Mouse (Mus musculus): Measurements from ENCODE around the gene Rnf220. TPM values are rescaled to one million over a fixed set of nuclear protein-coding genes. Genes with fewer than 3 reads are reported as not detected.
"Not testable (repeated sequence)": the region's sequence is repeated elsewhere in the genome, so short reads cannot be mapped to it uniquely, and the experiment has no call there.

Rnf220 gene
- total RNA-seq, 4 experiments from 2014 or later: 30.3 to 37.3 (median 31.9) TPM

DNA sequence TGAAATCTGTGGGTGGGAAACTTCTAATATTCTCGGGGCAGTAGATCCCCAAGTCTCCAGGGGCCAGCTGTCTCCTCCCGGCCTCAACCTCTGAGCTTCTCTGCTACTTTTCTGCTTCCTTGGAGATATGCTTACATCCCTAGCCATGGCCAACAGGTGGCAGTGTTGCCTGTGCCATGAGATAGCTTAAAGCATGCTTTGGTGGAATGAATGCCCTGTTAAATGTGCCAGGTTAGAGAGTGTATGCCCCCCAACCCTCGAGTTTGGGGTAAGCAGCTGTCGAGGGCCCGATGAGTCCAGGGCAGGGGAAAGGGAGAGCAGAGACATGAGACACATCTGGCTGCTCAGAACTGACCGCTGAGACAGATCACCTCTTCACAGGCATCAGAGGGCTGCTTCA lies 226.6 kb downstream of the Rnf220 start:
- DNase-seq (ENCODE audit: low spot score): peak; percentile 57

DNA sequence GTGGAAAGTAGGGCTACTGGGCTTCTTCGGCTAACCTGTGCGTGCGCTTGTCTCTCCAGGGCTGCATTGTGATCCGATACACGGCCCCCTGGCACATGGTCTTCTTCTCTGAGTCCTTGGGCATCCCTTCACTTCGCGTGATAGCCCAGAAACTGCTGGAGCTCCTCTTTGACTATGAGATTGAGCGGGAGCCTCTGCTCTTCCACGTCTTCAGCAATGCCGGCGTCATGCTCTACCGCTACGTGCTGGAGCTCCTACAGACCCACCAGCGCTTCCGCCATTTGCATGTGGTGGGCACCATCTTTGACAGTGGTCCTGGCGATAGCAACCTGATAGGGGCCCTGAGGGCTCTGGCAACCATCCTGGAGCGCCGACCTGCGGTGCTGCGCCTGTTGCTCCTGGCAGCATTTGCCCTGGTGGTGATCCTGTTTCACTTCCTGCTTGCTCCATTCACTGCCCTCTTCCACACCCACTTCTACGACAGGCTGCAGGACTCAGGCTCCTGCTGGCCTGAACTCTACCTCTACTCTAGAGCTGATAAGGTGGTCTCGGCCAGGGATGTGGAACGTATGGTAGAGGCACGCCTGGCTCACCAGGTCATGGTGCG lies 228.9 kb downstream of the Rnf220 start:
- DNase-seq (ENCODE audit: low spot score): no peak

DNA sequence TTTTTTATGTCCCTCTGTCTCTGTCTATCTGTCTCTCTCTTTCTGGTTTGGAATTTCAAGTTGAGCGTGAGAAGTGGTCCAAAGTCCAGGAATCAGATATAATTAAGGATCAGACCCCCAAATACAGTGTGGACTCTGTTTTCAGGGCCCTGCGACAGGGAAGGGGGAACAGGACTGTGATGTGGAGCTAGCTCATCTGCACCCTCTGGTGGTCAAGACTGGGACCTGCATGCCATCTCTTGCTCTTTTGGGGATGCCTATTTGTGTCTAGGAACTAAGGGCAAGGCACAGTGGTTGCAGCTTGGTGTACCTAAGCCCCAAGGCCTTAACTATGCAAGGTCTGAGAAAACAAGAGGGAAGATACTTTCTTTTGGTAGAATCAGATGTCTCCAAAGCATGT lies 229.6 kb downstream of the Rnf220 start:
- peak; percentile 80 for DNase-seq (ENCODE audit: low spot score)

DNA sequence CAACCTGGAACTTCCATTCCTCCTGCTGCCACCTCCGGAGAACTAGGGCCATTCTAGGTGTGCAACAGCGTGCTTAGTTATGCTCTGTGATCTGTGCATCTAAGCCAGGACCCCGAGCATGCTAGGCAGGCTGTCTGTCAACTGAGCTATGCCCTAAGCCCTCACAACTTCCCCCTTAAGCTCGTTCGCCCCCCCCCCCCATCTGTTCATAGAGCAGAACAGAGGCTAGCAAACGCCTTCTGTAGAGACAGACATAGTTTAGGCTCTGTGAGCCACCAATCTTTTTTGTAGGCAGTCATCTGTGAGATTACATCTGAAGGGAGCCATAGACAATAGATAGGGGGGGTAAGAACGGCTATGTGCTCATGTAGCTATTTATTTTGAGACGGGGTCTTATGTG lies 233.9 kb downstream of the Rnf220 start:
- DNase-seq (ENCODE audit: low spot score): no peak

DNA sequence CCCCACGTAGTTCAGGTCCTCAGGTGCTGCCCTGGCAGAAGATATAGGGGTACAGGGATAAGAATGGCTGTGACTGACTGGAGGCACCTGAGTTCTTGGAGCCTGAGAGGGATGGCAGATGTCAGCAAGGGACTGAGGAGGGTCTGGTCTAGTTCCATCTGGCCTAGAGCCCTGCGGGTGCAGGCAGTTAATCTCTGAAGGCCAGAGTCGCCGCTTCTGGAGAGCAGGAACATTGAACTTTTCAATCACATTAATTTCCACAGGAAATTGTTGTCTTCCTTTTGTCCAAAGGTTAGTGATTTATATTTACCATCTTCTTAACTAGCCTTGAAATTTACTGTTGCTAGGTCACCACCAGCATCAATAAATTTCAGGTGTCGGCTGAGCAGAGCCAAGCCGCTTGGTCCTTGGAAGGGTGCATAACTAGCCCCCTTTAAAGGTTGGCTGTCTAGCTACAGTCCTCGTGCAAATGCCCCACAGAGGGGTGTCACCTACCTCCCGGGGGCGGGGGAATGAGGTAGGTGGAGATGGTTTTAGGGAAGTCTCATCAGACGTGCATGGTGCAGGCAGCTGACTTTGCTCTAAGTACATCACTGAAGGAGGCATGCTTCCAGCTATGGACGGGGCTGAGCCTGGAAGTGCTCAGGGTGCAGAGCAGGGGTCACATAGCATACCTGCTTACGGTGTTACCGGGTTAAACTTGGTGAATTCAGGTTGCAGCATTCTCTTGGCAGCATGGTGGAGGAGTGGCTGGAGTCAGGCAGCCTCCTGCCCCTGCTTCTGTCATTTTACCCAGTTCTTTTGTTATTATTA lies 234.5 kb downstream of the Rnf220 start:
- no peak for DNase-seq (ENCODE audit: low spot score)

DNA sequence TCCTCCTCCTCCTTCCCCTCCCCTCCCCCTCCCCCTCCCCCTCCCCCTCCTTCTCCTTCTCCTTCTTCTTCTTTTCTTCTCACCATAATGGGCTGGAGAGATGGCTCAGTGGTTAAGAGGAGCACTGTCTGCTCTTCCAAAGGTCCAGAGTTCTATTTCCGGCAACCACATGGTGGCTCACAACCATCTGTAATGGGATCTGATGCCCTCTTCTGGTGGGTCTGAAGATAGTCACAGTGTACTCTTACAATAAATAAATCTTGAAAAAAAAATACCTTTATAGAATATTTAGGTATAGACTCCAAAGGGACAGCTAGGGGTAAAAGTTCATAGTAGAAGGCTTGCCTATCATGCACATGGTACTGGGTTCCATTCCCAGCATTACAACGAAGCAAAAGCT lies 235.6 kb downstream of the Rnf220 start:
- DNase-seq (ENCODE audit: low spot score): no peak

DNA sequence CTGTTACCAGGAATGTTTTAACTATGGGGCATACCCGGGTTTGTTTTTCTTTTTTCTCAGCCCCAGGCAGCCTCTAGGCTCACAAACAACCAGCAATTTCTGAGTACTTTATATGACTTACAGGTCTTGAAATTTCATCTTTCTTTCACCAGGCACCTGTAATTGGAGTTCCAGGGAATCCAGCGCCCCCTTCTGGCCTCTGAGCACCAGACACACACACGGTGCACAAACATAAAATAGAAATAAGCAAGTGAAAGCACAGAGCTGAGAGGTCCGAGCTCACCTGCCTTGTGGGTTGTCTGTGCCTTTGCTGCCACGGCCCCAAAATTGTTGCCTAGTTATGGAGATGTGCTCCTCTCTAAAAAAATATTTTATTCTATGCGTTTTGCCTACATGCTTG lies 236.9 kb downstream of the Rnf220 start:
- not testable (repeated sequence) for DNase-seq (ENCODE audit: low spot score)

DNA sequence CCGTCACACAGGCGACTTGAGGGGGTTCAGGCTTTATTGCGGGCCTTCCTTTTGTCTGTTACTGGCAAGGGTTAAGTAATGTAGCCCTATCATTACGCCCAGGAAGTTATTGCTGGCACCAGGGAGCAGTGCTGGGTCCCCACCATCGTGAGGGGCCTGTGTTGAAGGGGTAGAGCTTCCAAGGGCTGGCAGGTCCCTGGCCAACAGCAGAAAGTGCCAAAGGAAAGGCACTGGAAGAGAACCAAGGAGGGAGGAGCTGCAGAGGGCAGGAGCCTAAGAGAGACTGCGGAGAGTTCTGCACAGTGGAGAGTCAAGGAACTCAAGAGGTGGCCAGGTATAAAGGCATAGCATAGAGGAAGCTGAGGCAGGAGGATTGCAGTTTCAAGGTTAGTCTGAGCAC lies 242.2 kb downstream of the Rnf220 start:
- DNase-seq (ENCODE audit: low spot score): no peak

DNA sequence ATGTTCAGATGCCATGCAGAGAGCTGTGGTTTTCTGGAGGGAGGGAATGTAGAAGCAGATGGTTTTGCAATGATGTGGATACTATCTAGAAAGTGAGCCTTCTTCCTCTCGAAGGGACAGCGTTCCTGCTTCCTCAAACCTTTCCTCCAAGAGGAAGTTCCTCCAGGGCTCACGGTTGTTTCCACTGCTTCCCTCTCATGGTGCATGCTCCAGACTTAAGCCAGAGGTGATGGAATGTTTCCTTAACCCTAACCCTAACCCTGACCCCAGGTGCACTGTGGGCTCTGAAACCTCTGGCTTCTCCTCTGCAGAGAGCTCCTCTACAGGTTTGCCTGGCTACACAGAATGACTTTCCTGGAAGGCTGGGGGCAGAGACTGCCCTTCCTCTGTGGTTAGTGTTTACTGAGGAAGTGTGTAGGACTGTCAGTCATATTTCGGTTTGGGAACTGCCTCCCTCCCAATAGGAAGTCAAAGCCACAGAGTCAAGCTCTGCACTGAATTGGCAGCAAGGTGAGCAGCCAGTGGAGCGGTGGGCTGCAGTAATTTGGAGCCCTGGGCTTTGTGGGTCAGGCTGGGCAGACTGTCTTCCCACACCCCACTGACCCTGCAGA lies 242.7 kb downstream of the Rnf220 start:
- no peak for DNase-seq (ENCODE audit: low spot score)

DNA sequence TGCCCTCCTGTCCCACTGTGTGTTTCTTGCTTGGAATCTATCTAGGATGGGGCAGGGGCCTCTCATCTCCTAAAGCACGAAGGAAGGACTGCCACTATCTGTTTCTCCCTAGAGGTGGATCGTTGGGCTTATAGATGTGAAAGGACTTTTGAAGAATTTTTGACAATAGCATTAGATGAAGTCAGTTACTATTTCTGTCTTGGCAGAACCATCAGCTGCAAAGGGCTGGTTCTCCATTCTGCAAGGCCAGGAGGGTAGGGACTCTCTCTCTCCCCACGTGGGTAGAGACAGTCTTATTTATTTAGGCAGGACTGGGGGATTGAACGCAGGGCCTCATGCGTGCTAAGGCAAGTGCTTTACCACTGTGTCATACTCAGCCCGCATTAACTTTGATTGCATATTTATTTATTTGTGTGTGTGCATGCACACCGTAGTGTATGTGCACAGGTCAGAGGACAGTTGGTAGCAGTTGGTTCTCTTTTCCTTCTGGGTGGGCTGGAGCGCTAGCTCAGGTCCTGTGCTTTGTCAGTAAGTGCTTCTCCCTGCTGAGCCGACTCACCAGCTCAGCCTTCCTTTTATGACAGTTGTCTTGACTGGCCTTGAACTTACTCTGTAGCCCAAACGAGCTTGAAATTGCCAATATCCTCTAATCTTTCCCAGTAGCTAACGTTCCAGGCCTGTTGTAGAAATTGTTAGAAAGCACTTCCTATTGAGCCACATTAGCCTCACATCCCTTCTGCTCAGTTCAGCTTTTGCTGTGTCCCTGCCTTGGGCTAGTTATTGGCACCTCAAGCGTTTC lies 243.4 kb downstream of the Rnf220 start:
- no peak for DNase-seq (ENCODE audit: low spot score)

DNA sequence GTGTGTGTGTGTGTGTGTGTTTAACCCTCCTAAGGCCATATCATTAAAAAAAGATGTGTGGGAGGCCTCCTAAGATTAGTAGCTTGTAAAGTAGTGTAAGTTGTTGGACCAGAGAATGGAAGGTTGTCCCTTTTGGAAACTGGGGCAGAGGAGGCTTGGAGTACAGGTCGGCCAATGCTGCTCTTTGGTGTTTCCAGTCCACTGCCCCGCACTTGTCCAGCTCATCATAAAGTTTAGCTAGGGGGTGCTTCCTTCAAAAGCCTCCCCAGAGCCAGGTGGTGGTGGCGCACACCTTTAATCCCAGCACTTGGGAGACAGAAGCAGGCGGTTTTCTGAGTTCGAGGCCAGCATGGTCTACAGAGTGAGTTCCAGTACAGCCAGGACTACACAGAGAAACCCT lies 244.1 kb downstream of the Rnf220 start:
- no peak for DNase-seq (ENCODE audit: low spot score)

DNA sequence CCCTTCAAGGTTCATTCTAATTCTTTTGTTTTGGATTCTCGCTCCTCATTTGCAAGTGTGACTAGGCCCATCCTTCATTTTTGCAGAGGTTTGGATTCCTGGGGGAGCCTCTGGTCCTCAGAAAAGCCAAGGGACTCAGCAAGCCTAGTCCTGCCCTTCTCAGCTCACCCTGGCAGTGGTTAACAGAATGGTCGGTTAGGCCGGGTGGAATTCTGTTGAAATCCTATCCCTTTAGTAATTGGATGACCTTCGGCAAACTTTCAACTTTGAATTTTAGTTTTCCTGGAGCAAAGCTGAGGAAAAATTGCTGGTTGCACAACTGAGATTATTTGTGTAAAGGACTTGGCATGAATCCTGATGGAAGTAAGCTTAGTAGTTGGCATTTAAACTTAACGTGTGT lies 244.5 kb downstream of the Rnf220 start:
- DNase-seq (ENCODE audit: low spot score): peak; percentile 36

DNA sequence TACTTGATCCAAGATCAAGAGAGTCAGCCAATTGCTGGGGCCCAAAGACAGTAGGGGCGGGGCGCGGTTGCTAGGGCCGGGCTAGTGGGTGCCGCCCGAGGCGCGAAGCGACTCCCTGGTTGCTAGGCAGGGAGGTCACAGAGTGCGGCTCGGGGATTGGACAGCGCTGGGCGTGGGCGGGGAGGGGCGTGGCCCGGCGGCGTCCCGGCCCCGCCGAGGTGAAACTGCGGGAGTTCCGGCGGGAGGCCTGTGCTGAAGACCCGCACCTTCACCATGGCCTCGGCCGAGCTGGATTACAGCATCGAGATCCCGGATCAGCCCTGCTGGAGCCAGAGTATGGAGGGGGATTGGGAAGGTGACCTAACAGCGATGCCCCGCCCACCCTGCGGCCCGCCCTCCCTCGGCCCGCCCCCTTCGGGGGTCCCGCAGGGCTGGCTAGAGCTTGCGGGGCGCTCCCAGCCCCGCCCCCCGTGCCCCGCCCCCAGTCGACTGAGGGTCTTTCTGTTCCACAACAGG lies 245.0 kb downstream of the Rnf220 start, which contains the start of the genes Tmem53 and Armh1:
TSS of gene Tmem53 (plus strand) at position 151 of the 516 bp plus-strand sequence.
TSS of gene Armh1 (minus strand) at position 325 of the 516 bp plus-strand sequence.
- peak; percentile 88 for DNase-seq (ENCODE audit: low spot score)

DNA sequence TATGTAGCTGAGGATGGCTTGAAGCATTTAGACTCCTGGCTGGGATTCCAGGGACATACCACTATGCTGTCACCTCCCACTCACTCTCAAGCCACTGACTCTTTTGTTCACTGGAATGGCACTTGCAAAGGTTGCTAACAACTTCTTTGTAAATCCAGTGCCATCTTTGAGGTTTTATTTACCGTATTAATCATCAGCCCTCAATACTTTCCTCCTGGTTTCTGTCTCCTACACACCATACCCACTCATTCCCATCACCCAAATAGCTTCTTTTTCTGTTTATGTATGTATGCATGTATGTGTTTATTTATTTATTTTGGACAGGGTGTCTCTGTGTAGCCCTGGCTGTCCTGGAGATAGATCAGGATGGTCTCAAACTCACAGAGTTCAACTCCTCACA lies 245.9 kb downstream of the Rnf220 start:
- DNase-seq (ENCODE audit: low spot score): no peak

DNA sequence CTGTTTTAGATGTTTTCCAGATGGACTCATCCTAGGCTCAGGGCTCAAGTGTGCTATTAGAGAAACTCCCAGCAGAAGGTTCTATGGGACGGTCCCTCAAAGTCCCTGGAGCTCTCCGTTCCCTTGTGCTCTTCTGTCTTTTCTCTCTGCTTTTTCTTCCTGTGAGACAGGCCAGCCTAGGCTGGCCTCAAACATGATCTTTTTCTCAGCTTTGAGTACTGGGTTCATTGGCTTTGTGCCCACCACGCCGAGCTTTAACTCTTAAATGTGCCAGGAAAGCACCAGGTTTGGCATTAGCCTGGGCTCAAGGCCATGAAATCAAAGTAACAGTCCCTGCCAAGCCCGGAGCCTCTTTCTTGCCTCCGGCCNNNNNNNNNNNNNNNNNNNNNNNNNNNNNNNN lies 256.0 kb downstream of the Rnf220 start:
- DNase-seq (ENCODE audit: low spot score): no peak

DNA sequence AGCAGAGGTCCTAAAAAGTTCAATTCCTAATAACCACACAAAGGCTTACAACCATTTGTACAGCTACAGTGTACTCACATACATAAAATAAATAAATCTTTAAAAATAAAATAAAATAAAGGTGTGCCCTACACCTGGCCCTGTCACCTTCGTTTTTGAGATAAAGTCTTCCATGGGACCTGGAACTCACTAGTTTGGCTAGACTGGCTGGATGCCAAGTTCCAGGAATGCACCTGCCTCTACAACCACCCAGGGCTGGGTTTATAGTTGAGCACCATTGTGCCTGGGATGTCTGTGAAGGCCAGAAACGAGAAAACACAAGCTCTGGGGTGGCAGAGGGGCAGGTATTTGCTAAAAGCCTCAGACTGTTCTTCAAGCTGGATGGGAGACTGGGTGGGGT lies 257.7 kb downstream of the Rnf220 start:
- no peak for DNase-seq (ENCODE audit: low spot score)

DNA sequence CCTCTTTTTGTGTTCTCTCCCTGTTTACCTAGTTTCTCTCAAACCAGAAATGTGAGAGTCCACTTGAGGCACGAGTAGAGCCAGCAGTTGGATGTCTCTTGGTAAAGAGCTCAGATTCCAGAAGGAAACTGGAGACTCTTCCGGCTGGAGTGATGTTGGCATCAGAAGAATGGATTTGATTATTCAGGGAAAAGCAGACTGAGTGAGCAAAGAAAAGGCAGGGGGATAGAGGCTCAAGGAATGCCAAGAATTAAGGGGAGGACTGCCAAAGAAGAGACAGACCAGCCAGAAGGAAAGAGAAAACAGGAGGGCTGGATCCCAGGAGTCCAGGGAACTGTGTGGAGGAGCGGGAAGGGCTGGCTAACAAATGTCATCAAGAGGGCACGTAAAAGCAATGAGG lies 261.0 kb downstream of the Rnf220 start:
- DNase-seq (ENCODE audit: low spot score): no peak

DNA sequence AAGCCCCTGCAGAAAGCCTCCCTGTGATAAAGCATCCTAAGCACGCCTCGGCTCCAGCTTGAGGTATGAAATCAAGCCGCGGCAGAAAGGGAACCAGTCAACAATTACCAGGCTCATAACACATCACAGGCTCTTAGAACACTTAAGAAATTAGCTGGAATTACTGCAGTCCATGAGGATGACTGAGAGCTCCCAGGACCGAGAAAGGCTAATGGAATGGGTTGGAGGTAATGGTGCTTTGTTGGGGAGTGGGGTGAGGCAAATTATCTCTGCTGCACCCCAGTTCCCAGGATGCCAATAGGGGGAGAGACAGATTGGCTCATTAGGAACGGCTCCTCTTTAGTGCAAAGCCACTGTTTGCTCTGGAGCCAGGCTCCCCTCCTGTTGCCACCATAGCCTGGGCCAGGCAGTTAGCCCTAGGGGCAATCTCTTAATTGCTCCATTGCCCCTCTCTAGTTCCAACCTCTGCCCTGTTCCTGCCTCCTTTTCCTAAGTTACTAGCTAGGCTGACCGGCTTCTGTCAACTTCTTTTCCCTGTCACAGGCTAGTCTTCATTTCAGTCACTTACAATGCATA lies 262.6 kb downstream of the Rnf220 start:
- DNase-seq (ENCODE audit: low spot score): no peak

DNA sequence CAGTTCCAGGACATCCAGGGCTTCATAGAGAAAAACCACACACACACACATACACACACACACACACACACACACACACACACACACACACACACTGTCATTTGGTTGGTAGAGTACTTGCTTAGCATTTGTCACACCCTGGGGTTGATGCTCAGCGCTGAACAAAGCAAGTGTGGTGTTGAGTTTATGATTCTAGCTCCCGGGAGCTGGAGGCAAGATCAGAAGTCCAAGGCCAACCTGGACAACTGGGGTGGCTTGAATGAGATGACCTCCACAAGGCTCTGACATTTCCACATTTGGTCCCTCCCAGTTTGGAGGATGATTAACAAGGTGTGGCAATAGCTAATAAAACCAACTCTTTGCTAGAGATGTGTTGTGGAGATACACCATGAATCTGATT lies 265.6 kb downstream of the Rnf220 start:
- DNase-seq (ENCODE audit: low spot score): no peak

DNA sequence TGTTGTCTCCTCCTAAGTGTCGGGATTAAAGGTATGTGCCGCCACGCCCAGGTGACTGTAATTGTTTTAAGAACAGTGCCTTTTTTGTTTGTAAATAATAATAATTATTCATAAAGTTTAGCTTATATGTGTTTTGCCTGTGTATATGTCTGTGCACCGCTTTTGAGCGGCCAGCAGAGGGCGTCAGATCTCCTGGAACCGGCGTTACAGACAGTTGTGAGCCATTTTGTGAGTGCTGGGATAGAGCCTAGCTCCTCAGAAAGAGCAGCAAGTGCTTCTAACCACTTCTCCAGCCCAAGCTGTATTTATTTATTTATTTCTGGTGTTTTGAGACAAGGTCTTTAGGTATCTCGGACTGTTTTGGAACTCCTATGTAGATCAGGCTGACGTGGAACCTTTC lies 266.5 kb downstream of the Rnf220 start:
- DNase-seq (ENCODE audit: low spot score): no peak

DNA sequence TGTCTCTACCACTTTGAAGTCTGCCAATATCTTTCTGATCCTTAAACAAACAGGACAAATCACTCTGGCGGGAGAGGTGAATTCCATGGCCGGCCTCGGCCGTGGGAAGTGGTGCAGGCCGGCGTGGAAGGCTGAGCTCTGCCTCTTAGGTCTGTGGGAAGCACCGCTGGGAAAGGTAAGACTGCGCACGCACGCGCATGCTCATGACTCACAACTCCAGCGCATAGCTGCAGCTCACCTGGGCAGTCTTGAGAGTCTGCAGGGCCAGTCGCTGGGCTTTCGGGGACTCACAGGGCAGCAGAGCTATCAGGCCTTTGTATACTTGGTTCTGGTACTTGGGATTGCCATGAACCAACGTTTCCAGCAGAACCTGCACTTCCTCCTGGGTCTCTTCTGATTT lies 267.3 kb downstream of the Rnf220 start:
- DNase-seq (ENCODE audit: low spot score): no peak

Measured in heart, adult 8-10 months (tissue).